Mouse (Mus musculus): Measurements from ENCODE around the gene Metap2.
"Not testable (repeated sequence)": the region's sequence is repeated elsewhere in the genome, so short reads cannot be mapped to it uniquely, and the experiment has no call there.

Gene Metap2

DNA sequence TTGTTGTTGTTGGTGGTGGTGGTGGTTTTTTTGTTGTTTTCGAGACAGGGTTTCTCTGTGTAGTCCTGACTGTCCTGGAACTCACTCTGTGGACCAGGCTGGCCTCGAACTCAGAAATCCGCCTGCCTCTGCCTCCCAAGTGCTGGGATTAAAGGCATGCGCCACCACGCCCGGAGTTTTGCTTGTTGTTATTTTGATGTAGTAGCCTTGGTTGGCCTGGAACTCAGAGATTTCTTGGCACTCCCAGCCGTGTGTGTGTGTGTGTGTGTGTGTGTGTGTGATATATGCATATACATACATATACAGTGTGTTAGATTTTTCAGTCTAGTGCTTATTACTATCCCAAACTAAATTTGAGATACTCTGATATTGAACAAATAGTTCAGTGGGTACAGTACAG, 61.8 kb downstream of the Metap2 start:
- in situ Hi-C loops (cut with MboI) = not testable (repeated sequence)

DNA sequence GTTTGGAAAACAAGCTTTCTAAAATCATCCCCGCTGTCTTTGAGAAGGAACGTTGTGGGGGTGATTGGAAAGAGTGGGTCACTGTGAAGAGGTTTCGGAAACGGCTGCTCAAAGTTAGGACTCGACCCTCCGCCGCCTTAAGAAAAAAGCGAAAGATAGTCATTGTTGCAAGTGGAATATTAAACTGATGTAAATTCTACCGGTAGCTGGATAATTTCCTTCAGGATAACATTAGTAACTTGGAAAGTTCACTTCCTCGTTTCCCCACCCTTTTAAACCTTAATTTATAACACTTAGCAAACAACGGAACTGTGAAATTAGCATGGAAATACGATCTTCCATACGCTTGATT, 62.5 kb downstream of the Metap2 start:
- in situ Hi-C loops (cut with MboI) = no loop called here

DNA sequence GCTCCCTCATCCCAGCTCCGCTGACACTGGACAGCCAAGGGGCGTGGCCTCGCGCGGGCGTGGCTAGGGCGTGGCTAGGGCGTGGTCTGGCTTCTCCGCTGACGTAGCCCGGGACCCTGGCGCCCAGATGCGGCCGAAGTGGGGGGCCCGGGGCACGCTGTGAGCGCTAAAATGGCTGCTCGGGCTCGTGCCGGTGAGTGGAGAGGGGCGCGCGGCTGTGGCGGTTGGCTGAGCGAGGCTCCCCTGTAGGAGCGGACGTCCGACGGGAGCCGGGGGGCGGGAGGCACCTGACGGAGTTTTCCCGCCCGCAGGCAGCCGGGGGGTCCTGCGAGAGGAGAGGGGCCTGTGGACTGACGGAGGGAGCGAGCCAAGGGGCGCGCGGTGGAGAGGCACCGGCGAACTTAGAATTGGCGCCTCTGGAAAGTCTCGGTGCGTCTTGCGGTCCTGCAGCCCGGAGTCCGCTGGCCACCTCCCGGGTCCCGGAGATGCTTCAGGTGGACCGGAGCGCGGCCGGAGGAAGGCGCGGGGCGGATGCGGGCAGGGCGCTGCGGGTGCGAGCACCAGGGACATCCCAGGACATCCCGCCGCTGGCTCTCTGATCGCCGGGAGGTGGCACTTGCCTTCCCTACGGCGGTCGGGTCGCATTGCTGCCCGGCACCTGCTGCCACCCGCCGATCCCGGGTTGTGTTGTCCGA, 63.0 kb downstream of the Metap2 start:
- in situ Hi-C loops (cut with MboI) = no loop called here

DNA sequence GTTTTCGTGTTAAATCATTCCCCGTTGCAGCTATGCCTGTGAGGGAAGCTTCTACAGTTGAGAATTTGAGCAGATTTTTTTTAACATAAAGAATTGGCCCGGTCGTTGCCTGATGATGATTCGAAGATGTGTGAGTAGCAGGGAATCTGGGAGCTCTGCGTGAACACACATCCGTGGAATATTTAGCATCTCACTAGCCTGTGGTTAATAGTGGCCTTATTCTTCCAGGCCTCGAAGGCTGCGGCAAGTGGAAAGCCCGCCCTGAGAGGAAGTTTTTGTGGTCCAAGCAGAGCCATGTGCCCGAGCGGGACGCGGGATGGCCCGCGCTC, 63.6 kb downstream of the Metap2 start:
- in situ Hi-C loops (cut with MboI) = no loop called here

DNA sequence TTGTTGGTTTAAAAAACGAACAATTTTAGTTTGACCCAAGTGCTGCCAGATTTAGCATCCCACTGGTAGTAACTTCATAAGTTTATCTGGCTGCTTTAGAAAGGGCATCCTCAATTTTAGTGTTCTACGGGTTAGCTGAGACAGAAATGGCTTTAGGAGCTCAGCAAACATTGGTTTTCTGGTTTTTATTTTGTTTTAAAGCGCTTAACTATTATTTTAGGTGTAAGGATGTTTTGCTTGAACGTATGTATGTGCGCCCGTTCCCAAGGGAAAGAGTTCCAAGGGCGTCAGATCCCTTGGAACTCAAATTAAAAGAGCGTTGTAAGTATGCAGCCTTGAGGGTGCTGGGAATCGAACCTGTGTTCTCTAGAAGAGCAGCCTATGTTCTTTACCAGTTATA, 64.1 kb downstream of the Metap2 start:
- in situ Hi-C loops (cut with MboI) = no loop called here

DNA sequence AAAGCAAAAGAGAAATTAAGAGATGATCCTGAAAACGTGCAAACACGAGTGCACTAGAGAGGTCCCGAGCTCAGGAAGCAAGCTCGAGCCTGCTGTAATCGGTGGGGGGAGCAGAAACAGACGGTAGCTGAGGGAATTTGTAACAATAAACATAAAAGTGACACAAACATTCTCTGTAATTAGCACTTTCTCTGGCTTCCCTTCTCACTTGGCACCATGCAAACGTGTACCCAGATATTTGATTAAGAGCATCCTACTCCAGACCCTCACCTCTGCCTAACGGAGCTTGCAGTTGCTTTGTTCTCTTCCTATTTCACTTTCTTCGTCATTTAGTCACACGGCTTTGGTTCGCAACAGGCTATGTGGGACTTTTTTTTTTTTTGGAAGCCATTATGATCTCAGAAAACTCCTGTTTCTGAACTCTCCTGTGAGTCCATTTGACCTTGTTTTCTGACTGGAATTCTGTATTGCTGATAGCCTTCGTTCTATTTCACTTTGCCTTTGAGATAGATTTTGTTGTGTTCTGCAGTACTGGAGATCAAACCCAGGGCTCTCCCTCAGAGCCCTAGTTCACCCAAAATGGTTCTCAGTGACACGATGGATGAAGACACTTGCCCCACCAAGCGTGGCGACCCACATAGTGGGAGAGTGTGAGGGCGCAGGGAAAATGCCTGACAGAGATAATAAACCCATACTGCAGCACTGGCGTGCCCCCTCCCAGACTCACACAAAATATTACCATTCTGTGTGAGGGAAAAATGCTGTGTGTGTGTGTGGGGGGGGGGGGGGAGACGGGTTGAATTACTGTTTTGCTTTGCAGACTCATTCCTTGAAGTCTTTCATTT, 64.9 kb downstream of the Metap2 start:
- in situ Hi-C loops (cut with MboI) = no loop called here

DNA sequence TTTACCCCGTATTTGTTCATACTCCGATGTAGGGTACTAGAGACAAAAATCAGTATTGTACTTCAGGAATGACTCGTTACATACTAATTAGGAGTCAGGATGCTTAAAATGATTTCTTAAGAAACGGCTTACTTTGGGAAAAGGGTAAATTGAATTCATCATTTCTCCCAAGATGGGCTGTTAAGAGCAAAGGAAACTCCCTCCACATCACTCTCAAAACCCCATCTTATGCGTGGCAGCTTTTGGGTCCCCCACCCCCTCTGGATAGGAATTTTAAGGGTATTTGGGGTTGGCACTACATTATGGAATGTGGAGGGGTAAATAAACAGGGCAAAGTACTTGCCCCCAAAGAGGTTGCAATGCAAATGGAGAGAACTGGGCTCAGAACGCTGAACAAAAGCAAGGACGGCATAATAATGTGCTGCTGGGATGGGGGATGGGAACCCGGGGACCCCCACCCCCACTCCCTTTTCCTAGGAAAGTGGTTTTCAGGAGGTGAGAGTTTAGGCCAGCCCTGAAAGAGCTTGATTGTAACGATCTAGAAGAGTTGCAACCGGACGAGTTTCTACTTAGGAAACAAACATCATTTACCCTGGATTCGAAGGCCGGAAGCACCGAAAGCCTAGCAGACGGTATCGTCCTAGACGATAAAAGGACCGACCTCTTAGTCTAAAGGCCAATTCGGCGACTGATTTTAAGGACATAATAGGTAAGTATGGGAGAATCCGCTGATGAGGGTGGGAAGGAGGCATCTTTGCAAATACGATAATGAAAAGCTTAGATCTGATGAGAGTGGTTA, 65.8 kb downstream of the Metap2 start, which contains the start of gene Usp44:
Gene Usp44, plus strand, starts transcription at position 625 of the 799 bp plus-strand sequence.
- in situ Hi-C loops (cut with MboI) = no loop called here

DNA sequence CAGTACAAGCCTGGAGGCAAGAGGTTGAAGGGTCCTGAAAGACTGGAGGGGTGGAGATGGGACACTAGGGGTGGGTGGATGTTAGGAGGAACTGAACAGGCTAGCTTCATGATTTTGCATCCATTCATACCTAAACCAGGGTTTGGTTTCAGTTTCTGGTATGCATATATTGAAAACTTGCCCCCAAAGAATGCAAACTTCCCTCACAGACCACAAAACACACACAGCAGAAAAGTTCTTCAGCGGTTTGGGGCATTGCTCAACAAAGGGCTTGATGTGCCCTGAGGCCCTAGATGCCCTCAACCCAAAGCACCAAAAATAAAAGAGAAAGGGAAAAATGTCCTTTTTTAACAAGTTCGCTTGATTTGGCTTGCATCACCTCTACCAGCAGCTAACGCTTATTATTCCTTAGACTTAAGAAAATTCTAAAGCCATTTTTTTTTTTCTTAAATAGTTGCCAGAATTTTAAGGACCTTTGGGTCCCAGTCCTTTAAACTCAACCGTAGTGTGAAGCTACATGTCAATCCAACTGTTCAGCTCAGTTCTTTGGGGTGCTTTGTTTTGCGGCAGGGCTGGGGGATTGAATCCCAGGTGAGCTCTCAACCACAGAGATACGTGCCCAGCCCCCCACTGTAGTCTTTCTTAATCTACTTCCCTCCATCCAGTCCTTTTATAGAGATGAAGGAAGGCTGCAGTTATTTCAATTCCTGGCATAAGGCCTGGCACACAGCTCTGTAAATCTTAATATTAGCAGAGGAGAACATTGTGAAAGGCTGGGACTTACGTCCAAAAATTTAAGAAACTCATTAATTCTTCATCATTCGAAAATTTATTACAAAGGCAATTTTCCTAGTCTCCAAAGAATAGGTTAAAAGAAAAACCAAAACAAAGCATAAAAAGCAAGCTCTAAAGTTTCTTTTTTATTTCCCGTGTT, 66.7 kb downstream of the Metap2 start:
- in situ Hi-C loops (cut with MboI) = no loop called here

DNA sequence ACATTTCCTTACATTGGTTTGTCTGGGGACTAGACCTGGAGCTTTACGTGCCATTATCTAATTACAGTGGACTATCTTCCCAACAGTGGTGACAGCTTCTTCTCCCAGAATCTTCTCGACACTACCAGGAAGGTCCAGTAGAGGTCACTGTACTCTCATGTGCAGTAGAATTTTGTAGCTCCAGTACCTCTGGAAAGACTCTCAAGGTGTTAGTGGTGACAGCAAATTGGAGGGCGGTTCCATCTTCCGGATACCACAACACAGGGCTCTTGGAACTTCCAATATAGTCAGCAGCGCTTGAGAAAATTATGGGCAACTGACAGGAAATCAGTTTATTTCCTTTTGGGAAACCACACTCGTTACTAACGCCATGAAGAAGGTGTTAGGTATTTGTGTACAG, 78.2 kb downstream of the Metap2 start:
- in situ Hi-C loops (cut with MboI) = loop anchor here (10.0 kb wide), 1 partner anchor 296 kb away; no protein-coding TSS in a partner anchor

DNA sequence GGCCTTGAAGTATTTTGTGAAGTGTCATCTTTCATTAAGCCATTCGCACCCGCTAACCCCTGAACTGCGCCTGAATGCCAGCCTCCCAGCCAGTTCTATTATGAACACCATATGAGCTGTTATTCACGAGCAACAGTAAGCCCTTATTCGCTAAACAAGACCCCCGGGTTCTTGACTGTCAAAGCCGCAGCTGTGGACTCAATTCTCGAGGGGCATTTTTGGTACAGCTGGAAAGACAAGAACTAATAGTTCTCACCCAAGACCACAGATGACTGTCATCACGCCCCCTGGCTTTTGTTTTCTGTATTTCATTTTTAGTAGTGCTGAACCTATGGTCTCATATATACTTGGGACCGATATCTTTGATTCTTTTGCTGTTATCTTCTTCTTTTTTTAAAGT, 83.1 kb downstream of the Metap2 start:
- in situ Hi-C loops (cut with MboI) = loop anchor here (10.0 kb wide), 1 partner anchor 301 kb away; no protein-coding TSS in a partner anchor

DNA sequence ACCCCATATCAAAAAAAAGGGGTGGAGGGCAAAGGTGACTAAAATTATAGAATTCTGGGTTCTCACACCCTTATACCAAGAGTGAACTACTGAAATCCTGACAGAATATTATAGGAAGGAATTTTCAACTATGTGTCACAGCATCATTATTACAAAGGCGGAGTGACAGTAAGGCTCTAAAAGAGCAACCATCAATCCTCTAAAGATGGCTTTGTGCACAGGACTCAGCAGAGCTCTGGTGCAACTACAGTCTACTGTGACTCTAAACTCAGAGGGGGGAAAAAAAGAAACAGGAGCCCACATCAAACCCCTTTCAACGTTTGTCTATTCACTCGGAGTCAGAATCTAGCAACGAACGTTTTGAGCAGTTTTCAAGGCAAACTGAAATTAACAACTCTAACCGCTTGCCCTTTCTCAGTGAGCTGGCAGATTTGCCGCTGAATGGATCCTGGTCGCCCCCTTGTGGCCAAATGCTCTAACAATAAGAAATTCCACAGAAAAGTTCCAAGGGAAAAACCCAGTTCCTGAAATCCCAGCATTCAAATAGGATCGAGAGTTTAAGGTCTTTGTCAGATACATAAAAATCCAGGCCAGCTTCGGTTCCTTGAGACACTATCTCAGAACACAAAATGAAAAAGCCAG, 84.0 kb downstream of the Metap2 start:
- in situ Hi-C loops (cut with MboI) = loop anchor here (10.0 kb wide), 1 partner anchor 302 kb away; no protein-coding TSS in a partner anchor

DNA sequence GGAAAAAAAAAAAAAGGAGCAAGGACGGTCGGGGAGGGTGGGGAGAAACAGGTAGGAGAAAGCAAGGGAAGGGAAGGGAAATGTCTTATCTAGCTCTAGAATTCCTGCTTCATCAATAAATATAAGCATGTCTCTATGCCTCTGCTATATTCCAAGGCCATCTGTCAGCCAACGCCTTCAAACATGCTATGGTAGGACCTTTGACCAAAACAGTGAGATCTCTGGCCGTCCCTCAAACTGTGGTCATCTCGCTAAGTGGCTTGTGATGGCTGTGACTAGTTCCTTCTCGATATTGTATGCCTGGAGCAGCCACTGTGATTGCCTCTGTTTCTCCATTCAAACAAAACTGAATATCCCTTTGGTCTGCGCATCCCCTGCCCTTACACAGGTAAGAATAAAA, 84.8 kb downstream of the Metap2 start:
- in situ Hi-C loops (cut with MboI) = loop anchor here (10.0 kb wide), 1 partner anchor 303 kb away; no protein-coding TSS in a partner anchor

DNA sequence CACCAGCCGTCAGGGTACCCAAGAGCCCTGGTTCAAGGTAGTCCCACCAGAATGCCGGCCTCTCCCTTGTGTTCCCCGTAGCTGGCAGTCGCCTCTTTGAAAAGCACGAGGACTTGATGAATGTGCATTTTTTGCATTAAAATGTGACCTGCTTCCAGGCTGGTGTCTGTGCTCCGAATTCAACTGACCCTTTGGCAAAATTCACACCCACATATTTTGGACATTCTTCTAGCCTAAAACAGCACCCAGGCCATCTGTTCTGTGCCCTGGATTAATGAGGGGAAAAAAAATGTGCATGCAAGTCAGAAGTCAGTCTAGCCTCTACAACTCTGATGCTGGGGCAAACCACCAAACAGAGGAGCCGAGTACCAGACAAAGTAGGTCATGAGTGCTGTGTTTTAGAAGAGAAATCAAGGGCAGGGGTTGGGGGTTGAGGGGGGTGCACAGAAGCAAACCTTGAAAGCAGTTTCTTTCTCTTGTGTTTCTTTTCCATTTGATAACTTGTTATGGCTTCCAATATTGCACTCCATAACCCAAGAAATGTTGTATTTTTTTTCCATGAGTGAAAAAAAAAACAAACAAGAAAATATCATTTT, 86.2 kb downstream of the Metap2 start:
- in situ Hi-C loops (cut with MboI) = loop anchor here (10.0 kb wide), 1 partner anchor 304 kb away; no protein-coding TSS in a partner anchor

DNA sequence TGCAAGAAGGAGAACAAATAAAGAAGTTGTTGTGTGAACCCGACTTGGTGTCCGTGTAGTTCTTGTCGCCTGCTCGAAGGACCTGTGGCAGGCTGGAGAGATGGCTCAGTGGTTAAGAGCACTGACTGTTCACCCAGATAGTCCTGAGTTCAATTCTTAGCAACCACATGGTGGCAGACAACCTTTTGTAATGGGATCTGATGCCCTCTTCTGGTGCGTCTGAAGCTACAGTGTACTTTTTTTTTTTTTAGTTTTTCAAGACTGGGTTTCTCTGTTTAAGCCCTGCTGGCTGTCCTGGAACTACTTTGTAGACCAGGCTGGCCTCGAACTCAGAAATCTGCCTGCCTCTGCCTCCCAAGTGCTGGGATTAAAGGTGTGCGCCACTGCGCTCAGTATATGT, 87.5 kb downstream of the Metap2 start:
- in situ Hi-C loops (cut with MboI) = not testable (repeated sequence)

Data from mature B cell (primary cell).